ENCODE assay signal across 28 mouse cellular contexts in genomic region chr4:40731262-40731661, GRCm38 (mm10).
"Had no signal": no experiment of that assay in that cellular context is flagged by ENCODE, and none has a peak within 500 bp of the region (broad histone marks: within the 10 kb centered on the region; RNA-seq: fewer than 3 reads in every experiment).

No protein-coding gene starts in this region.

- H3K4me1 ChIP-seq: embryonic facial prominence, embryonic 12.5 days; embryonic facial prominence, embryonic 13.5 days; embryonic facial prominence, embryonic 15.5 days; forebrain, embryonic 10.5 days had no signal

- DNase-seq: cerebellum, adult 18-20 months; cerebellum, adult 2 months; cerebellum, adult 8-10 months; cerebellum, adult 9-10 months; cerebellum, adult 9-11 months; cerebellum, postnatal 10 days; cerebellum, postnatal 14 days; cerebellum, postnatal 25 days; cerebellum, postnatal 36 days; embryo, embryonic 11 days; forebrain, postnatal 0 days; gastrocnemius, adult 2 months; gastrocnemius, postnatal 10 days; gastrocnemius, postnatal 14 days; gastrocnemius, postnatal 25 days; gastrocnemius, postnatal 36 days; heart, adult 18-20 months had no signal

- H3K9ac ChIP-seq: embryonic facial prominence, embryonic 12.5 days; embryonic facial prominence, embryonic 13.5 days; embryonic facial prominence, embryonic 15.5 days; forebrain, embryonic 12.5 days; forebrain, embryonic 13.5 days; forebrain, embryonic 15.5 days; forebrain, postnatal 0 days had no signal

- H3K4me2 ChIP-seq: embryonic facial prominence, embryonic 12.5 days; embryonic facial prominence, embryonic 13.5 days; embryonic facial prominence, embryonic 15.5 days; forebrain, embryonic 12.5 days; forebrain, embryonic 13.5 days; forebrain, embryonic 15.5 days had no signal

- H3K27ac ChIP-seq: embryonic facial prominence, embryonic 10.5 days; embryonic facial prominence, embryonic 12.5 days; embryonic facial prominence, embryonic 13.5 days; embryonic facial prominence, embryonic 15.5 days; forebrain, embryonic 10.5 days; forebrain, embryonic 12.5 days; forebrain, embryonic 13.5 days; forebrain, embryonic 15.5 days; gastrocnemius, adult 2 months had no signal

- ATAC-seq: forebrain, embryonic 13.5 days; forebrain, embryonic 14.5 days; forebrain, embryonic 15.5 days; forebrain, embryonic 16.5 days; forebrain, postnatal 0 days had no signal

- H3K27me3 ChIP-seq: embryonic facial prominence, embryonic 12.5 days; embryonic facial prominence, embryonic 13.5 days; embryonic facial prominence, embryonic 15.5 days; forebrain, embryonic 12.5 days; forebrain, embryonic 13.5 days; forebrain, embryonic 15.5 days had no signal

- H3K9me3 ChIP-seq: embryonic facial prominence, embryonic 10.5 days; embryonic facial prominence, embryonic 12.5 days; embryonic facial prominence, embryonic 13.5 days; embryonic facial prominence, embryonic 15.5 days; forebrain, embryonic 10.5 days; forebrain, embryonic 12.5 days; forebrain, embryonic 13.5 days; forebrain, embryonic 15.5 days had no signal

- H3K4me3 ChIP-seq: embryonic facial prominence, embryonic 10.5 days; embryonic facial prominence, embryonic 12.5 days; embryonic facial prominence, embryonic 13.5 days; embryonic facial prominence, embryonic 15.5 days; erythroblast, embryonic 14.5 days; forebrain, embryonic 10.5 days; forebrain, embryonic 12.5 days; forebrain, embryonic 13.5 days; forebrain, embryonic 15.5 days; gastrocnemius, adult 2 months had no signal
